Comparison of ENCODE assay signal across 8 mouse cellular contexts in genomic region chr5:150592904-150593755, GRCm38 (mm10). TPM values are rescaled to one million over a fixed set of nuclear protein-coding genes. Genes with fewer than 3 reads are reported as not detected.
DNase-seq lines count a peak whose midpoint lies in the region; ATAC-seq and TF ChIP-seq lines count a peak whose summit lies in the region.

No protein-coding gene starts in this region.

- TF ChIP-seq EP300 in heart, adult 2 months (IDR thresholded peaks at IDR 0.05; ENCODE audit: insufficient read depth, low read depth, low read length) = no peak

- no peak for TF ChIP-seq CTCF in heart, adult 2 months (IDR thresholded peaks at IDR 0.05)

- DNase-seq in heart, adult 2 months = peak; percentile 55 to 56
- DNase-seq in heart, adult 8-10 months (ENCODE audit: low spot score) = no peak
- peak; percentile 55 to 71 for DNase-seq in adrenal gland, postnatal 36 days
- no peak for DNase-seq in embryonic facial prominence, embryonic 14.5 days (ENCODE audit: low spot score)
- DNase-seq in hindbrain, embryonic 10.5 days (ENCODE audit: low spot score) = peak; percentile 33
- peak; percentile 56 for DNase-seq in limb, embryonic 11.5 days (ENCODE audit: low spot score)
- no peak for DNase-seq in midbrain, embryonic 10.5 days (ENCODE audit: low spot score)

- H3K4me2 ChIP-seq in embryonic facial prominence, embryonic 14.5 days (ENCODE audit: low read depth, low read length) = peak overlapping the region; percentile 99
- H3K4me2 ChIP-seq in limb, embryonic 11.5 days (ENCODE audit: low read depth, severe bottlenecking) = peak overlapping the region; percentile 100
- H3K4me2 ChIP-seq in stomach, embryonic 14.5 days (replicated peaks; ENCODE audit: low read depth, low read length) = peak overlapping the region; percentile 99

- H3K27ac ChIP-seq in heart, adult 2 months = no peak overlapping the region; the same call in 1 of the 2 replicates
- no peak overlapping the region for H3K27ac ChIP-seq in embryonic facial prominence, embryonic 14.5 days (replicated peaks; ENCODE audit: low read depth, low read length)
- H3K27ac ChIP-seq in hindbrain, embryonic 10.5 days = peak overlapping the region; percentile 75
- H3K27ac ChIP-seq in limb, embryonic 11.5 days (replicated peaks; ENCODE audit: low read depth, low read length) = no peak overlapping the region
- peak overlapping the region; percentile 68 for H3K27ac ChIP-seq in midbrain, embryonic 10.5 days (replicated peaks)
- H3K27ac ChIP-seq in stomach, embryonic 14.5 days (ENCODE audit: low read length) = no peak overlapping the region

- no peaks in the 10 kb centered on the region for H3K36me3 ChIP-seq in heart, adult 2 months (ENCODE audit: control insufficient read depth, insufficient read depth, low read length)
- no peaks in the 10 kb centered on the region for H3K36me3 ChIP-seq in embryonic facial prominence, embryonic 14.5 days (ENCODE audit: control insufficient read depth, insufficient read depth, low read length)
- H3K36me3 ChIP-seq in hindbrain, embryonic 10.5 days = no peaks in the 10 kb centered on the region
- no peaks in the 10 kb centered on the region for H3K36me3 ChIP-seq in limb, embryonic 11.5 days (ENCODE audit: control insufficient read depth, insufficient read depth, low read length)
- H3K36me3 ChIP-seq in midbrain, embryonic 10.5 days = no peaks in the 10 kb centered on the region
- no peaks in the 10 kb centered on the region for H3K36me3 ChIP-seq in stomach, embryonic 14.5 days (ENCODE audit: control insufficient read depth, insufficient read depth, low read length)

- no peaks in the 10 kb centered on the region for H3K79me2 ChIP-seq in heart, adult 2 months (replicated peaks; ENCODE audit: control insufficient read depth, insufficient read depth, low read length)

- H3K9me3 ChIP-seq in embryonic facial prominence, embryonic 14.5 days (ENCODE audit: control insufficient read depth, low read length) = no peaks in the 10 kb centered on the region
- H3K9me3 ChIP-seq in hindbrain, embryonic 10.5 days = no peaks in the 10 kb centered on the region
- H3K9me3 ChIP-seq in limb, embryonic 11.5 days (ENCODE audit: control insufficient read depth, low read length) = no peaks in the 10 kb centered on the region
- no peaks in the 10 kb centered on the region for H3K9me3 ChIP-seq in midbrain, embryonic 10.5 days (replicated peaks)
- no peaks in the 10 kb centered on the region for H3K9me3 ChIP-seq in stomach, embryonic 14.5 days (ENCODE audit: control insufficient read depth, low read depth, low read length)

- TF ChIP-seq POLR2A in heart, adult 2 months (IDR thresholded peaks at IDR 0.05; ENCODE audit: insufficient read depth, low read depth, low read length) = no peak

- H3K9ac ChIP-seq in heart, adult 2 months (ENCODE audit: low read depth, low read length) = peak overlapping the region; percentile 80
- H3K9ac ChIP-seq in embryonic facial prominence, embryonic 14.5 days (ENCODE audit: low read depth, low read length) = peak overlapping the region; percentile 64
- H3K9ac ChIP-seq in limb, embryonic 11.5 days (ENCODE audit: low read length) = peak overlapping the region; percentile 38
- peak overlapping the region; percentile 49 for H3K9ac ChIP-seq in stomach, embryonic 14.5 days (replicated peaks; ENCODE audit: low read depth, low read length)

- H3K4me3 ChIP-seq in heart, adult 2 months = peak overlapping the region; percentile 68
- H3K4me3 ChIP-seq in embryonic facial prominence, embryonic 14.5 days (ENCODE audit: low read depth, low read length) = peak overlapping the region; percentile 66
- peak overlapping the region; percentile 89 for H3K4me3 ChIP-seq in hindbrain, embryonic 10.5 days
- peak overlapping the region; percentile 64 for H3K4me3 ChIP-seq in limb, embryonic 11.5 days (ENCODE audit: low read depth, low read length)
- H3K4me3 ChIP-seq in midbrain, embryonic 10.5 days = peak overlapping the region; percentile 84
- H3K4me3 ChIP-seq in stomach, embryonic 14.5 days (ENCODE audit: low read depth, low read length) = peak overlapping the region; percentile 66

- H3K27me3 ChIP-seq in heart, adult 2 months (ENCODE audit: control insufficient read depth, insufficient read depth, low read length) = no peaks in the 10 kb centered on the region
- H3K27me3 ChIP-seq in embryonic facial prominence, embryonic 14.5 days (replicated peaks; ENCODE audit: control insufficient read depth, insufficient read depth, low read length) = peaks cover 37% of the 10 kb centered on the region
- peaks cover 54% of the 10 kb centered on the region for H3K27me3 ChIP-seq in hindbrain, embryonic 10.5 days (ENCODE audit: insufficient read depth, poor library complexity, severe bottlenecking)
- peaks cover 28% of the 10 kb centered on the region for H3K27me3 ChIP-seq in limb, embryonic 11.5 days (ENCODE audit: control insufficient read depth, insufficient read depth, low read length)
- peaks cover 65% of the 10 kb centered on the region for H3K27me3 ChIP-seq in midbrain, embryonic 10.5 days (ENCODE audit: low read depth, poor library complexity, severe bottlenecking)
- no peaks in the 10 kb centered on the region for H3K27me3 ChIP-seq in stomach, embryonic 14.5 days (ENCODE audit: control insufficient read depth, insufficient read depth, low read length)

- ATAC-seq in embryonic facial prominence, embryonic 14.5 days (ENCODE audit: low read depth) = peak; percentile 32
- peak; percentile 11 for ATAC-seq in limb, embryonic 11.5 days (ENCODE audit: insufficient number of reproducible peaks, low FRiP score, low TSS enrichment, low read depth)
- peak; percentile 40; the same call in 1 of the 2 replicates for ATAC-seq in stomach, embryonic 14.5 days (ENCODE audit: insufficient number of reproducible peaks, insufficient read depth, low FRiP score, low read depth)

- WGBS in heart, adult 2 months = 29% methylated on average over 34 of the region's 40 CpGs
- WGBS in embryonic facial prominence, embryonic 14.5 days = 17% methylated on average over 23 of the region's 40 CpGs
- WGBS in hindbrain, embryonic 10.5 days = 10% methylated on average over 40 of the region's 40 CpGs
- WGBS in limb, embryonic 11.5 days = 11% methylated on average over 29 of the region's 40 CpGs
- 10% methylated on average over 40 of the region's 40 CpGs for WGBS in midbrain, embryonic 10.5 days
- WGBS in stomach, embryonic 14.5 days = 11% methylated on average over 40 of the region's 40 CpGs

- intact Hi-C loops in heart, adult 2 months (cut with DNase I) = loop anchor here (5.0 kb wide), 1 partner anchor 71 kb away; the partner anchor contains the start of gene Brca2

- H3K4me1 ChIP-seq in heart, adult 2 months (ENCODE audit: control insufficient read depth, insufficient read depth, low read length) = no peaks in the 10 kb centered on the region; the same call in 1 of the 2 replicates
- peaks cover 5% of the 10 kb centered on the region for H3K4me1 ChIP-seq in embryonic facial prominence, embryonic 14.5 days (ENCODE audit: control insufficient read depth, insufficient read depth, low read length)
- H3K4me1 ChIP-seq in hindbrain, embryonic 10.5 days (replicated peaks) = peaks cover 20% of the 10 kb centered on the region
- no peaks in the 10 kb centered on the region for H3K4me1 ChIP-seq in limb, embryonic 11.5 days (ENCODE audit: control insufficient read depth, insufficient read depth, low read length)
- peaks cover 20% of the 10 kb centered on the region for H3K4me1 ChIP-seq in midbrain, embryonic 10.5 days
- H3K4me1 ChIP-seq in stomach, embryonic 14.5 days (ENCODE audit: control insufficient read depth, insufficient read depth, low read length) = peaks cover 9% of the 10 kb centered on the region; the same call in 1 of the 2 replicates

RNA-seq across cellular contexts. Expression of gene N4bp2l1, which starts 3.9 kb away (rescaled TPM):
- total RNA-seq in heart, adult 2 months (2021) = 1 to 10 TPM; 2.5 to 3.1 TPM
- polyA plus RNA-seq in heart, adult 2 months (2012; rRNA removed) = 2.7 and 4.7 TPM in 2 replicates
- 1 to 10 TPM; 2.9 to 5.8 (median 3.2) TPM for total RNA-seq in heart, adult 8-10 months (2022)
- 10 to 100 TPM; 33.2 to 37.1 TPM for total RNA-seq in adrenal gland, postnatal 36 days (2021)
- polyA plus RNA-seq in embryonic facial prominence, embryonic 14.5 days (2014; fragmentation: Nextera tagmentation; extraction: Ambion mirVana) = 4.7 and 6.1 TPM in 2 replicates
- 2.6 and 3.2 TPM in 2 replicates for polyA plus RNA-seq in hindbrain, embryonic 10.5 days (2016; fragmentation: Nextera tagmentation; extraction: Ambion mirVana)
- polyA plus RNA-seq in limb, embryonic 11.5 days (2014; fragmentation: Nextera tagmentation; extraction: Ambion mirVana) = 2.6 and 3.8 TPM in 2 replicates
- 1.9 and 2.5 TPM in 2 replicates for polyA plus RNA-seq in midbrain, embryonic 10.5 days (2016; fragmentation: Nextera tagmentation; extraction: Ambion mirVana)
- 8.3 TPM in 2 replicates for polyA plus RNA-seq in stomach, embryonic 14.5 days (2014; fragmentation: Nextera tagmentation; extraction: Ambion mirVana)

Comparison
In these comparisons a context has a peak if more than half of its experiments do, and no peak if none do; other contexts are left out.
1. DNase-seq: peak in heart, adult 2 months (2 of 2), adrenal gland, postnatal 36 days (2 of 2), hindbrain, embryonic 10.5 days (single experiment) and limb, embryonic 11.5 days (single experiment); none in heart, adult 8-10 months (single experiment), embryonic facial prominence, embryonic 14.5 days (single experiment) and midbrain, embryonic 10.5 days (single experiment).
2. H3K27ac ChIP-seq: peak in hindbrain, embryonic 10.5 days (single experiment) and midbrain, embryonic 10.5 days (single experiment); none in heart, adult 2 months (single experiment), embryonic facial prominence, embryonic 14.5 days (single experiment), limb, embryonic 11.5 days (single experiment) and stomach, embryonic 14.5 days (single experiment).
3. Peak in every context shown above with its lines, with median percentiles within 50 percentile points of each other: H3K4me3 ChIP-seq, H3K9ac ChIP-seq, ATAC-seq and H3K4me2 ChIP-seq.